Mouse (Mus musculus) cerebellum, adult 11 months (tissue): Measurements from ENCODE around the gene Ikzf2.

Source experiments
- DNase-seq: peaks from one replicate; pipeline ENCODE4 v3.0.0; 2022

Gene Ikzf2

DNA sequence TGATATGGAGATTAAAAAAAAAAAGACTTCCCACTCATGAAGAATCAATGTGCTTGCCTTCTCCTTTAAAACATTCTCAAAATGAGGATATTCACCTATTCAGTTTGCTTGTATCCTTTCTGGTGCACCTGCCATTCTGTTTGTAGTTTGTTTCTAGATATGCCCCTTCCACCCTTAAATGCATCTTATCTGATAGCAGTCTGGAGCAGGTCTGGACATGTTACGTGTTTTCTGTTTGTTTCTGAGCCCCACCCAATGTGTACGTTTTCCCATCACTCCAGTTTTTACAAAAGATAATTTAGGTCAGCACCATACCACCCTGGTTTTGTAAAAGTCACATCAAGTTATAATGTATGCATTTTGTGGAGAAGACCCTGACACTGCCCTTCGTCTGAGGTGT lies 186.7 kb downstream of the Ikzf2 start:
- DNase-seq: no peak

DNA sequence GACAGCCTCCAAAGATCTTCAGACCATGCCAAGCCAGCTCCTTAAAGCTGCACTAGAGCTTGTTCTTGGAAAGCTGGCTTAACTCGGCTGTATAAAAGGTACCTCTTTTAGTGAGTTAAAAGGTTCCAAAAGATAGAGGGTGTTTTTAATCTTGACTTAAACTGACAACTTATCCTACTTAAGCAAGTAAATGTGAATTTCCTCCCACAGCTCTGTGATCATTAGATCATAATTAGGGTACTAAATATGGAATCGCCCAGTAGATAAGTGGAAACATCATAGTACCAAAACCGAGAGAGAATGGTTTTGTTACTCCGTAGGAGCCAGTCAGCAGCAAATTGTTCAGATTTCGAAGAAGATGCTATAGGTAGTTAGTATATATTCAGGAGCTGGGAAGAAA lies 187.4 kb downstream of the Ikzf2 start:
- DNase-seq: no peak

DNA sequence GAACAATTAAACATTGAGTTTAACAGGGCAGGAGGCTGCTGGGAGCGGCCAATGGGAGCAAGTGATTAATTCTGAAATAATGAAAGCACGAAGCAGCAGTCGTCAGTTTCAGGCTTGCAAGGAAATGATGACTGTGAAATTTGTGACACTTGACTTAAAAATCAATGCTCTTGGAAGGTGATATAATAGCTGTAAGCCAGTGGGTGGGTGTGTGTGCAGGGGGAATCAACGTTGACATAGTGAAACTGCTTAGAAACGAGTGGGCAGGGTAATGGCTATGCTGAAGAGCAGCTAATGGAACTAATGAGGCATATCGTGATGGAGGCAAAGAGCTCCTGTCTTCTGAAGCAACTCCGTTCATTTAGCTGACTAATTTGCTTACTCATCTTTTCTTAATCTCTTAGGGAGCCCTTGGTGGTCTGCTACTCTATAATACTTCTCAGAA lies 188.2 kb downstream of the Ikzf2 start:
- DNase-seq: no peak

DNA sequence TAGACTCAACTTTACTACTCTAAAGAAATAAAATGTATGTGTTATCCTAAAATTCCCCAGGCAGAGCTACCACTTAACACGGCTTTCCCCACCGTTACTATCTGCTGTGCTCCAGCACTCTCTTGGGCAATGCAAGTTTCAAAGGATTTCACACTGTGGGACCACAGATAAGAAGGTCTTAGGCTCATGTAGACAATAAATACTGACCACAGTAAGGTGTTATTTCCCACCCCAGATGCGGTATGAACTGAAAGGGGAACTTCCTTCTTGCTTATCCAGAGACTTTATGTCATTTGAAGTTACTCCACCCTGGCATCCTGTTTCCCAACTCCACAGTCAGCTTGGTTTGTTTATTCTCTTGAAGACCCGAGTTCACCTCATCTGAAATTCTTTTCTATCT lies 191.0 kb downstream of the Ikzf2 start:
- no peak for DNase-seq

DNA sequence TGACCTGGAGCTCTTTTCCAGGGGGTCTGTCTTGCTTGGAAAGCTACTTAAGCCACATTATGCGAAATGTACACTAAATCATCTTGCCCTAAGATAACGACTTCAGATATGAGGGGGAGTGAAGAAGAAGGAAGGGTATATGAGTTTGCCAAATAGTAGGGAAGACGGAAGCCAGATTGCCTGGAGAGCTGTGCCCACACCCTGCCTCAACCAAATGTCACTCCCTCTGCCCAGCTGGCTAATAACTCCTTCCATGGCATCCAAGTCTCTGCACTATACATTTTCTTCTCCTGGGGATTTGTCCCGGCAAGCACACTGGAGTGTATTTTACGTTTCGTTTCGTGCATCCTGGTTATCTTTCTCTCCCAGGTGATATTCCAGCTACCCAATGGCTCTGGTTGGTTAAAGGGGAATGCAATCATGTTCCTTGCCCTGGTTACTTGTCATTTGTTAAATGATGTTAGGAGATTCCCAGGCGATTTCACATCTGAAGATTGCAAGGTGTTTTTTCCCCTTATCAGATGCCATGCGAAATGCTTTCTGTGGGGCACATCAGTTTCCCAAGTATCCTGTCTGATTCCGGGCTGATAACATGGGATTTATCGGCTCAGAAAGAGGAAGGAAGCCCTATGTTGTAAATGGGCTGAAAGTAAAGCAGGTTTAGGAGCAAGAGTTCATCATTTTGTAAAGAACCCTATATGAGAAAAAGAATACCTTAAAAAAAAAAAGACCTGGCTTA lies 193.6 kb downstream of the Ikzf2 start:
- DNase-seq: no peak

DNA sequence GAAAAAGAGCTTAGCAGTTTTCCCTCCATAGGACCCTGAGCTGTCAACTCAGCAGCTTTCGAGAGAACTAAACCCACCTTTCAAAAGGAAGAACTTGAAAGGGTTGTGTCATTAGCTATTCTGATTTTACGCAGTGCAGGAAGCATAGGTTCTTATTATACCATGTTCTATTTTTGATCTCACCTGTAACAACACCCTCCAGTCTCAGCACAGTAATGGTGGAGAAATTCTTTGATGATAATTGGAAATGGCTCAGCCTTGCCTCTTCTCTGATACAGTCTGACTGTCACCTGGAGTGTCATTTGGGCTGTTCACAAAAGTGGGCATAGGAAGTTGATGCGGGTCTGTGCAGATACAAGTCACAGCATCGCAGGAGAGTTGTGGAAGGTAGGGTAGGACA lies 195.0 kb downstream of the Ikzf2 start:
- no peak for DNase-seq

DNA sequence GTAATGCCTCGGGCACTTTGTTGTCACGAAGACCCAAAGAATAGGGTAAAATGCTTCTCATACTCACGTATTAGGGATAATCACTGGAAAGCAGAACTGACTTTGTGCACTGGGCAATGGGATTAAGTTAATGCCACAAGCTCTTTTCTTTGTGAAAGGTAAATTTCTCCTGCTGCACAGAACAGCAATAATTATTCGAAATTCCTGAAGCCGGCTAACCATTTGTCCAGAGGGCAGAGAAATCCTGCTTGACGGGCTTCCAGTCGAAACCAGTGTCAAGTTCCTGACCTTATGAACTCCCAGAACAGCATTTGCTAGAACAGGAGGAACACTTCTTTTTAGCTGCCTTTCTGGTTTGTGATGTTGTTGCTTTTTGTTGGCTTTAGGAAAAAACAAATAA lies 198.0 kb downstream of the Ikzf2 start:
- no peak for DNase-seq

DNA sequence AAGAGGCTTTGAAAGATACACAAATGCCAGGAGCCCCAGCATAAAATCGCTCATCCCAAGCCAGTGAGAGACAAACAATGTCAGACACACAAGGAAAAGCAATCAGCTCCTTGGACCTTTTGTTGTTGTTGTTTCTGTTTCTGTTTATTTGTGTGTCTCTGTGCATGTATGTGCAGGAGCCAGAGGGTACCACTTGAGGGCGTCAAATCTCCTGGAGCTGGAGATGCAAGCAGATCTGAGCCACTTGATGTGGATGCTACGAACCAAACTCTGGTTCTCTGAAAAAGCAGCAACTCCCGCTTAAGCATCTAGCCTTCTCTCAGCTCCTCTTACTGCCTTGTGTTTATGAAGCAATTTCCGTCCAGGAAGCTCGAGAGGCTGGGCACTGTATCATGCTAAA lies 198.4 kb downstream of the Ikzf2 start:
- no peak for DNase-seq
